Mouse (Mus musculus) frontal cortex, postnatal 25 days (tissue): ENCODE data around the gene Mrpl1.

Experiments
- DNase-seq, 2 experiments: peaks; one replicate each; pipeline ENCODE4 v3.0.0; 2022; ENCODE audit warnings: low spot score in 2 of 2

Gene Mrpl1

GRCm38 (mm10) chr5:96308645-96309044 is 99.4 kb downstream of the Mrpl1 start:
- DNase-seq: no peak

GRCm38 (mm10) chr5:96309566-96309965 is 100.3 kb downstream of the Mrpl1 start:
- DNase-seq: no peak

DNA sequence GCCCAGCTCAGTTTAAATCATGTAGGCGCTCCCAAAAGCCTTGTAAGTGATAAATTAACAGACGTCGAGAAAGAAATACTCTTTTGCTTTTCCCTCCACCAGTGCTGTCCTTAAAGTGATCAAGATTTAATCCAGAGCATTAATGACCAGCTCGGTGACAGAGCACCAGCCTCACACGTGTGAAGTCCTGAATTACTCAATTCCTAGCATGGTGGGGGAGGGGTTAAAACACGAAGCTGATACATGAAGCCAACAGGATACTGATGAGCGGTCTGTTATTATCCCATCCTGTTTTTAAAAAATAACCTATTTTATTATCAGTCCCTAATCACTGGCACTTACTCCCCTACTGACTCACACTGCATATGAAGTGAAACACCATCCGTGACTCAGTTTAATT is 102.4 kb downstream of the Mrpl1 start:
- DNase-seq: no peak
